Mouse (Mus musculus) brain, embryonic 14.5 days (tissue): ENCODE results near the gene BC049715.

Experiments
- CTCF ChIP-seq: fragments of 200-500 bp; IDR thresholded peaks from 2 replicates; pipeline ENCODE4 v1.5.1; 2012; ENCODE audit warnings: inconsistent platforms, mild to moderate bottlenecking, moderate library complexity, borderline replicate concordance; ENCODE audit not compliant: insufficient read depth, insufficient read length; ENCODE audit errors: extremely low read depth
- POLR2A ChIP-seq: fragments of 200-500 bp; IDR thresholded peaks from 2 replicates; pipeline ENCODE4 v1.6.1; 2012; ENCODE audit warnings: mild to moderate bottlenecking, inconsistent platforms, borderline replicate concordance; ENCODE audit not compliant: poor library complexity, insufficient read depth, insufficient read length, severe bottlenecking; ENCODE audit errors: extremely low read depth

DNA sequence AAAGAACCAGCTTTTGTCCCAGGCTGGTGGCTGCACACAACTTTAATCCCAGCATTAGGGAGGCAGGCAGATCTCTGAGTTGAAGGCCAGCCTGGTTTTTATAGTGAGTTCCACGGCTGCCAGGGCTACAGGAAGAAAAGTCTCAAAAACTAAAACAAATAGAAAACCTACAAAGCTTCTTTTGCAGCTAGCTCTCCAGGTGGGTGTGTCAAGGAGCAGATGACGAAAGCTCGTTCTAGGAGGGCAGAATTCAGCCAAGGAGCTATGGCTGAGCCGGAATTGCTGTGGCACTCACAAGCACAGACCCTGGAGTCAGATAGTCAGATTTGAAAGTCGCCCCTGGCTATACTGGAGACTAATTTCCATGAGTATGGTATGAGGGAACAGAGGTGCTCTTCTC lies 20.6 kb upstream of the BC049715 start:
- no peak for TF ChIP-seq CTCF
- TF ChIP-seq POLR2A: no peak
